Mouse (Mus musculus) liver, adult 2 months (tissue): Measurements from ENCODE around the gene Abhd17c. TPM values are rescaled to one million over a fixed set of nuclear protein-coding genes. Genes with fewer than 3 reads are reported as not detected.

Experiments used
- DNase-seq: peaks from one replicate; pipeline ENCODE4 v3.0.0-alpha.2; 2011; ENCODE audit warnings: low read depth, low spot score; ENCODE audit errors: extremely low read depth
- H3K27ac ChIP-seq: fragments of 200-500 bp; replicated peaks from 2 replicates; pipeline ENCODE4 v1.5.1; 2012; ENCODE audit warnings: low read depth, mild to moderate bottlenecking, control low read depth, inconsistent platforms, low read length; ENCODE audit not compliant: insufficient read depth
- H3K27me3 ChIP-seq: fragments of 200-500 bp; 2 replicates; pipeline ENCODE4 v1.6.1; 2012; ENCODE audit warnings: mild to moderate bottlenecking, moderate library complexity, low read length, inconsistent platforms; ENCODE audit not compliant: control insufficient read depth, insufficient read depth
- H3K36me3 ChIP-seq: fragments of 200-500 bp; 2 replicates; pipeline ENCODE4 v1.6.1; 2012; ENCODE audit warnings: low read length, inconsistent platforms; ENCODE audit not compliant: control insufficient read depth, insufficient read depth
- H3K4me1 ChIP-seq: fragments of 200-500 bp; 2 replicates; pipeline ENCODE4 v1.6.1; 2011; ENCODE audit warnings: low read length; ENCODE audit not compliant: control insufficient read depth, insufficient read depth
- H3K4me3 ChIP-seq: fragments of 200-500 bp; 2 replicates; pipeline ENCODE4 v1.5.1; 2011; ENCODE audit warnings: low read depth, mild to moderate bottlenecking, control low read depth, low read length, moderate library complexity; ENCODE audit not compliant: insufficient read depth
- H3K79me2 ChIP-seq: fragments of 200-500 bp; 2 replicates; pipeline ENCODE4 v1.6.1; 2012; ENCODE audit warnings: inconsistent platforms, mild to moderate bottlenecking, low read length, moderate library complexity; ENCODE audit not compliant: control insufficient read depth, insufficient read depth
- H3K9ac ChIP-seq: fragments of 200-500 bp; 2 replicates; pipeline ENCODE4 v1.6.1; 2012; ENCODE audit warnings: low read depth, mild to moderate bottlenecking, control low read depth, inconsistent platforms, low read length
- CTCF ChIP-seq: fragments of 200-500 bp; IDR thresholded peaks from 2 replicates; pipeline ENCODE4 v1.5.1; 2011; ENCODE audit warnings: low read depth, low read length, control low read depth
- POLR2A ChIP-seq: fragments of 200-500 bp; IDR thresholded peaks from 2 replicates; pipeline ENCODE4 v1.6.1; 2011; ENCODE audit warnings: low read length, control low read depth; ENCODE audit not compliant: insufficient read depth; ENCODE audit errors: extremely low read depth
- WGBS: fragments of 180-500 bp; shearing (Covaris S2); methylation state at CpG from one replicate; pipeline ENCODE4 v1.1.7; 2018; 5-methylcytosine and 5-hydroxymethylcytosine counted together
- polyA plus RNA-seq: library from polyadenylated mRNA; depleted of rRNA; stranded (reverse); fragments of >200 nt; gene quantifications from 2 replicates; pipeline ENCODE4 v1.2.3, GENCODE M21; 2012
- total RNA-seq: library from RNA; depleted of rRNA; stranded (reverse); fragments of >200 nt; gene quantifications from 2 replicates; pipeline ENCODE4 v1.2.3, GENCODE M21; 2014

Gene Abhd17c
- total and polyA plus RNA-seq, 2 experiments, result 32.4 to 102 TPM

DNA sequence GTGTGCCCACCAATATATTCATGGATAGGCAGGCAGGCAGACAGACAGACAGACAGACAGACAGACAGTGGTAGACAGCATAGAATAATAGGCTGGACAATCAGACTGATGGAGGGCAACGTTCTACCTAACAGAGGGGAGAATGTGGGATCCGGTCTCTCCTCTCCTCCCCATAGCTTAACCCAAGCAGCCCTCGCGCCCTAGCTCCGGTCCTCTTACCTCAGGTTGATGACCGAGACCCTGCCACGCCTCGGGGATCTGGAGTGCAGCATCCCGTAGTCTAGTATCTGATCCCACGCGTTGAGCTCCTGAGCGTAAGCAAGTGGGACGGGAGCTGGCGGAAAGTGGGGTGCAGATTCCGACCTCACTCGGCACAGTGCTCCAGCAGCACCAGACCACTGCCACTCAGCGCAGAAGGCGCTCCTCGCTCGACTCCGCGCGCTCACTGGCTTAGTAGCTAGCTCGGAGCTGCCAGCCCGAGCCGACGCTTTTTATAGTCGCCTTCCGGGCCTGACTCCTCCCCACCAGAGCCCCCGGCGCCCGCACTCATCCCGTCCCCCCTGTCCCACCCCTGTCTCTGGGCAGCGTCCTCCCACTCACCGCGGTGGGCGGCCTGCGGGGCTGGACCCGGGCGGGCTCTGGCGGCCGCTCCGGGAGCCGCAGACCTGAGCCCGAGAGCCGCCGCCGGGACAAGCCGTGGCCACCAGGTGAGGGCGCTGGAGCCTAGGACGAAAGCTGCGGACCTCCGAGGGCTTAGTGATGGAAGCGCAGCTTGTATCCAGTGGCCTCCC is 65.5 kb downstream of the Abhd17c start, which contains the start of gene Cemip:
Cemip (minus strand) TSS at position 464 of the 791 bp plus-strand sequence.
- peaks cover 3% of the 10 kb centered on the region; the same call in 1 of the 2 replicates for H3K4me1 ChIP-seq
- H3K79me2 ChIP-seq, result no peaks in the 10 kb centered on the region
- TF ChIP-seq POLR2A (no peak), CTCF (peak; percentile 84)
- H3K27ac ChIP-seq, result no peak within 1 kb of the TSS
- DNase-seq, result peak; percentile 28
- peaks cover 10% of the 10 kb centered on the region; the same call in 1 of the 2 replicates for H3K27me3 ChIP-seq
- H3K36me3 ChIP-seq, result no peaks in the 10 kb centered on the region
- H3K9ac ChIP-seq, result no peak within 1 kb of the TSS
- 2% methylated on average over 54 of the region's 54 CpGs for WGBS
- H3K4me3 ChIP-seq, result peak within 1 kb of the TSS; percentile 41; the same call in 1 of the 2 replicates

DNA sequence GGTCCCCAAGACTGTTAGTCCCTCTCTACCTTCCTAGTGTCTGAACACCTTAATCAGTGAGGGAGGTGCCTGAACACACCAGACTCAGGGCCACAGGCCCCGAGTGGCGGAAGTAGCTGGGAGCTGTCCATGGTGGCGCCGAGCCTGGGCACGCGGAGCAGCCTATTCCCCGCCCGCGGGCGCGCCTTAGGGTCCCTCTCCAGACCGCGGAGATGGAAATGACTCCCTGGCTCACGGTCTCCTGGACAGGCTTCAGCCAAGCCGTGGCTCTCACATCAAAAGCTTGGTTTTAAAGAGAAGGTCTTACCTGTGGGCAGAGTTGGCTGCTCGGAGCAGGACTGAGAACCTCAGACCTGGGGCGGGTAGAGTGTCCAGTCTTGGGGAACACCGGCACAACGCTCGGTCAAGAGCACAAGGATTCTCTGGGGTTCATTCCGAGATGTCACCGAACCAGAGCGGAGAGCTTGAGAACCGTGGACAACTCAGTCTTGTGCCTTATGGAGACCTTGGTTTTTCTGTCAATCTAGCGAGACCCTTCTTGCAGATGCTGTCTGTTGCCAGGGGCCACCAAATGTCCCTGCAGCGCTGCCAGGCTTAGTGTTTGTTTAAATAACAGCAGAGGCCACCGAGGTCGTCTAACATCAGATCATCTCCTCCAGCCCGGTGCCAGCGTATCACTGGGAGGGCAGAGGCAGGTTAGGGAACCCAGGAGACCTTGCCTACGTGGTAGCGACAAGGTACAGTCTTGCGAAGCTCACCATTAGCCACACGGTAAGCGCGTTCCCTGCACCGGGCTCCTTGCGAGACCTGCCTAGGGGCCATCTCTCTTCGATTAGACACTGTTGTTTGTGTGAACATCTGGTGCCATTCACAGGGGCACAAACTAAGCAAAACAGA is 66.4 kb downstream of the Abhd17c start:
- no peak for TF ChIP-seq CTCF
- TF ChIP-seq POLR2A, result no peak
- no peaks in the 10 kb centered on the region for H3K36me3 ChIP-seq
- H3K4me1 ChIP-seq, result peaks cover 3% of the 10 kb centered on the region; the same call in 1 of the 2 replicates
- H3K9ac ChIP-seq, result no peak overlapping the region
- H3K79me2 ChIP-seq, result no peaks in the 10 kb centered on the region
- H3K4me3 ChIP-seq, result no peak overlapping the region
- no peak for DNase-seq
- peaks cover 10% of the 10 kb centered on the region; the same call in 1 of the 2 replicates for H3K27me3 ChIP-seq
- no peak overlapping the region for H3K27ac ChIP-seq
- 7% methylated on average over 39 of the region's 39 CpGs for WGBS

GRCm38 (mm10) chr7:84077257-84078013 is 74.3 kb downstream of the Abhd17c start:
- H3K4me1 ChIP-seq, result no peaks in the 10 kb centered on the region
- H3K36me3 ChIP-seq, result no peaks in the 10 kb centered on the region
- DNase-seq, result no peak
- no peaks in the 10 kb centered on the region for H3K79me2 ChIP-seq
- no peak overlapping the region for H3K27ac ChIP-seq
- TF ChIP-seq CTCF, result no peak
- no peak for TF ChIP-seq POLR2A
- 82% methylated on average over 7 of the region's 7 CpGs for WGBS
- no peaks in the 10 kb centered on the region for H3K27me3 ChIP-seq
- no peak overlapping the region for H3K4me3 ChIP-seq
- H3K9ac ChIP-seq, result no peak overlapping the region

- no peaks in the 10 kb centered on the region for H3K36me3 ChIP-seq
- no peaks in the 10 kb centered on the region for H3K79me2 ChIP-seq
- H3K27me3 ChIP-seq, result no peaks in the 10 kb centered on the region
- no peak for DNase-seq
- TF ChIP-seq CTCF, result no peak
- TF ChIP-seq POLR2A, result no peak
- no peak overlapping the region for H3K9ac ChIP-seq
- no peak overlapping the region for H3K27ac ChIP-seq
- no peak overlapping the region for H3K4me3 ChIP-seq
- 42% methylated on average over 8 of the region's 8 CpGs for WGBS
- H3K4me1 ChIP-seq, result no peaks in the 10 kb centered on the region
Measured at GRCm38 (mm10) chr7:84074266-84074665, 77.4 kb downstream of the Abhd17c start.

GRCm38 (mm10) chr7:84073856-84074255 is 77.8 kb downstream of the Abhd17c start:
- WGBS, result 75% methylated on average over 3 of the region's 3 CpGs

More at GRCm38 (mm10) chr7:84073856-84074255, 77.8 kb downstream of the Abhd17c start:
- H3K9ac ChIP-seq, result no peak overlapping the region
- H3K4me3 ChIP-seq, result no peak overlapping the region
- H3K27me3 ChIP-seq, result no peaks in the 10 kb centered on the region
- TF ChIP-seq CTCF (no peak), POLR2A (no peak)
- H3K79me2 ChIP-seq, result no peaks in the 10 kb centered on the region
- no peaks in the 10 kb centered on the region for H3K4me1 ChIP-seq
- H3K27ac ChIP-seq, result no peak overlapping the region
- no peak for DNase-seq
- H3K36me3 ChIP-seq, result no peaks in the 10 kb centered on the region
